Mouse (Mus musculus): ENCODE data around the gene Fstl1.

The Fstl1 gene

GRCm38 (mm10) chr16:37814383-37814971 lies 37.8 kb downstream of the Fstl1 start:
- in situ Hi-C loops (cut with MboI; ENCODE audit: unreplicated experiment in 2 of 2) = no loop called here

GRCm38 (mm10) chr16:37817986-37818385 lies 41.3 kb downstream of the Fstl1 start:
- in situ Hi-C loops (cut with MboI; ENCODE audit: unreplicated experiment in 2 of 2) = no loop called here

- in situ Hi-C loops (cut with MboI; ENCODE audit: unreplicated experiment in 2 of 2) = no loop called here
Observed at GRCm38 (mm10) chr16:37823949-37824348, 47.3 kb downstream of the Fstl1 start.

- in situ Hi-C loops (cut with MboI; ENCODE audit: unreplicated experiment in 2 of 2) = no loop called here
Observed at GRCm38 (mm10) chr16:37824778-37825505, 48.3 kb downstream of the Fstl1 start.

GRCm38 (mm10) chr16:37826286-37826685 lies 49.6 kb downstream of the Fstl1 start:
- in situ Hi-C loops (cut with MboI; ENCODE audit: unreplicated experiment in 2 of 2) = no loop called here

GRCm38 (mm10) chr16:37831041-37831440 lies 54.4 kb downstream of the Fstl1 start:
- in situ Hi-C loops (cut with MboI; ENCODE audit: unreplicated experiment in 2 of 2) = no loop called here

GRCm38 (mm10) chr16:37837571-37837970 lies 60.9 kb downstream of the Fstl1 start:
- in situ Hi-C loops (cut with MboI; ENCODE audit: unreplicated experiment in 2 of 2) = no loop called here

- in situ Hi-C loops (cut with MboI; ENCODE audit: unreplicated experiment in 2 of 2) = no loop called here
Observed at GRCm38 (mm10) chr16:37842439-37842838, 65.8 kb downstream of the Fstl1 start.

- in situ Hi-C loops (cut with MboI; ENCODE audit: unreplicated experiment in 2 of 2) = no loop called here
Observed at GRCm38 (mm10) chr16:37843740-37844139, 67.1 kb downstream of the Fstl1 start.

GRCm38 (mm10) chr16:37845202-37845925 lies 68.7 kb downstream of the Fstl1 start:
- in situ Hi-C loops (cut with MboI; ENCODE audit: unreplicated experiment in 2 of 2) = no loop called here

- in situ Hi-C loops (cut with MboI; ENCODE audit: unreplicated experiment in 2 of 2) = no loop called here
Observed at GRCm38 (mm10) chr16:37847081-37847480, 70.4 kb downstream of the Fstl1 start.

GRCm38 (mm10) chr16:37851366-37851765 lies 74.7 kb downstream of the Fstl1 start:
- in situ Hi-C loops (cut with MboI; ENCODE audit: unreplicated experiment in 2 of 2) = loop anchor here in 1 of 2 experiments (25.0 kb wide), 1 partner anchor 661 kb away; the partner anchor contains the start of gene Timmdc1

GRCm38 (mm10) chr16:37853279-37853678 lies 76.6 kb downstream of the Fstl1 start:
- in situ Hi-C loops (cut with MboI; ENCODE audit: unreplicated experiment in 2 of 2) = loop anchor here in 1 of 2 experiments (25.0 kb wide), 1 partner anchor 659 kb away; the partner anchor contains the start of gene Timmdc1

- in situ Hi-C loops (cut with MboI; ENCODE audit: unreplicated experiment in 2 of 2) = loop anchor here in 1 of 2 experiments (25.0 kb wide), 1 partner anchor 658 kb away; the partner anchor contains the start of gene Timmdc1
Observed at GRCm38 (mm10) chr16:37854054-37854453, 77.4 kb downstream of the Fstl1 start.

GRCm38 (mm10) chr16:37854593-37854992 lies 77.9 kb downstream of the Fstl1 start:
- in situ Hi-C loops (cut with MboI; ENCODE audit: unreplicated experiment in 2 of 2) = loop anchor here in 1 of 2 experiments (25.0 kb wide), 1 partner anchor 658 kb away; the partner anchor contains the start of gene Timmdc1

- in situ Hi-C loops (cut with MboI; ENCODE audit: unreplicated experiment in 2 of 2) = loop anchor here in 1 of 2 experiments (25.0 kb wide), 1 partner anchor 657 kb away; the partner anchor contains the start of gene Timmdc1
Observed at GRCm38 (mm10) chr16:37855583-37855982, 78.9 kb downstream of the Fstl1 start.

- in situ Hi-C loops (cut with MboI; ENCODE audit: unreplicated experiment in 2 of 2) = loop anchor here in 1 of 2 experiments (25.0 kb wide), 1 partner anchor 656 kb away; the partner anchor contains the start of gene Timmdc1
Observed at GRCm38 (mm10) chr16:37856327-37856726, 79.7 kb downstream of the Fstl1 start.

GRCm38 (mm10) chr16:37857495-37857894 lies 80.8 kb downstream of the Fstl1 start:
- in situ Hi-C loops (cut with MboI; ENCODE audit: unreplicated experiment in 2 of 2) = loop anchor here in 1 of 2 experiments (25.0 kb wide), 1 partner anchor 655 kb away; the partner anchor contains the start of gene Timmdc1

GRCm38 (mm10) chr16:37860213-37860612 lies 83.5 kb downstream of the Fstl1 start:
- in situ Hi-C loops (cut with MboI; ENCODE audit: unreplicated experiment in 2 of 2) = loop anchor here in 1 of 2 experiments (25.0 kb wide), 1 partner anchor 652 kb away; the partner anchor contains the start of gene Timmdc1

GRCm38 (mm10) chr16:37861029-37861428 lies 84.4 kb downstream of the Fstl1 start, which contains the start of gene Gm36028:
Gene Gm36028 (minus strand): TSS chr16:37861146.
- in situ Hi-C loops (cut with MboI; ENCODE audit: unreplicated experiment in 2 of 2) = loop anchor here in 1 of 2 experiments (25.0 kb wide), 1 partner anchor 651 kb away; the partner anchor contains the start of gene Timmdc1
